Mouse (Mus musculus) T-helper 2 cell (primary cell): ENCODE results near the gene Lrpap1.

Source experiments
- in situ Hi-C: fragments of 300-600 bp; cut with MboI, MseI; formaldehyde crosslinking; loops from one replicate; pipeline ENCODE4 v1.15.1; 2025; ENCODE audit warnings: high pct_unique_total_duplicates

The Lrpap1 gene

DNA sequence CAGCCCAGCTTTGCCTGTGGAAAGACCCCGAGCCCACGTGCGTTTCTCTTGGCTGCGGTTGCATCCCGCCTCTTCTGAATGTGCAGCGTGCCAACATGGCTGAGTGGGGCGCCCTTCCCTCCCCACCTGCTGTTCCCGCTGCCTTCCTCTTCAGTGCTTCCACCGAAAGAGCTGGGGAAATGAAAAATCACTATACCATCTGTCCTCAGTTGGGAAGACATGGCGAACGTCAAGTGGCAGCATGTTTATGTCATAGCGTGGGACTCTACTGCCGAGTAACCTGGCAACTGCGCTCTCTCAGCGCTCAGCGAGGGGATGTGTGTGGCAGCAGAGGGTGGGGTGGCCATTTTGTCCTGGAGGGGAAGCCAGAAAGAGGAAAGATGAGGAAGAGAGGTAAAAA lies 23.6 kb upstream of the Lrpap1 start:
- in situ Hi-C loops = no loop called here

DNA sequence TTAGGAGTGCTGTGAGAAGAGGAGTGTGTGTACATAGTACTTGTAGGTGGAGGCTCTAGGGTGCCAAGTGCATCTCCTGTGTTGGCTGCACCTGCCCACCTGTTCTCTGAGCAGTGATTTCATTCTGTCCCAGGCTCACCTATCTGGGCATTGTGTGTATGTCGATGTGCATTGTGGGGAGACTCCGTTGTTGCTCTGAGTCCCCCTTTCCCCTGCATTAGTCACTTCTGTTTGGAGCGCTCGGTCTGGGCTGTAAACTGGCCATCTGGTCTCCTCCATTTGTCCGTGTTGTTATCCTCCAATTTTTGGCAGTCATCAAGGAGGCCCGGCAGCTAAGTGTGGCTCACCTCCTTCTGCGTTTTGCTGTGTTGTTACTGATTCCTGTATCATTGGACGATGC lies 14.5 kb upstream of the Lrpap1 start:
- in situ Hi-C loops = no loop called here

DNA sequence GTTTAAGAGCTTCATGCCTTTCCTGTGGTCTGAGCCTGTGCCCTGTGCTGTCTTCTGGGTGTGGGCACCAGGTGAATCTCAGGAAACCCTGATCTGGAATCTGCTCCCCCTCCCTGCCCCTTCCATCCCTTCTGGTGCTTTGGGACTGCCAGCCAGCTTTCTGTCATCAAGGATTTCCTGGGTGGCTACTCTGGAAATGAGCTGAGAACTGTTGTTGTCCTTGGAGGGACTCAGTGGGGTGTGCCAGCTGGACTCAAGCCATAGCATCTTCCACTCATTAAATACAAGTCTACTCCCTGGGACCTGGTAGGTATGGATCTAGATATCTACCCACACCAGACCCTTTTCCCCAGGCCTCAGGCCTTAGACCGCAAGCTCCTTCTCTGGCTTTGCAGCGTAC lies 12.9 kb upstream of the Lrpap1 start:
- in situ Hi-C loops = no loop called here

GRCm38 (mm10) chr5:35117633-35118032 lies 12.1 kb upstream of the Lrpap1 start:
- in situ Hi-C loops = no loop called here

DNA sequence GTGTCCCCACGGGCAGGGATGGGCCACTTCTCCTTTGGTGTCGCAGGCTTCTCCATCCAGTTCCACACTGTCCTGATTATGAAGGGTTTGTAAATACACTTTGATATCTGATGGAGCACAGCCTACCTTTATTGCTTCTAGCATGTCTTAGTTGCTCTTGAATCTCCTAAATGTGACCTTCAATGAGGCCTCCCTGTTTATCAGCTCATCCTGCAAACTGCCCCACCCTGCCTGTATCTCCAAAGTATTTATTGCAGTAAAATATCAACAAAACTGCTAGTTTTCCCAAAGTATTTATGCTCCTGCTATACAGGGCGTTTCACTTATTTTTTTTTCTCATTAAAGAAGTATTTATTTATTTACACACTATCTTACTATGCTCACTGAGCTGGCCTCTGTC lies 10.4 kb upstream of the Lrpap1 start:
- in situ Hi-C loops = no loop called here

- in situ Hi-C loops = no loop called here
These were observed 6.9 kb upstream of the Lrpap1 start for GRCm38 (mm10) chr5:35112444-35112843.

- in situ Hi-C loops = no loop called here
These were observed 344 bp upstream of the Lrpap1 start for GRCm38 (mm10) chr5:35105922-35106298.

DNA sequence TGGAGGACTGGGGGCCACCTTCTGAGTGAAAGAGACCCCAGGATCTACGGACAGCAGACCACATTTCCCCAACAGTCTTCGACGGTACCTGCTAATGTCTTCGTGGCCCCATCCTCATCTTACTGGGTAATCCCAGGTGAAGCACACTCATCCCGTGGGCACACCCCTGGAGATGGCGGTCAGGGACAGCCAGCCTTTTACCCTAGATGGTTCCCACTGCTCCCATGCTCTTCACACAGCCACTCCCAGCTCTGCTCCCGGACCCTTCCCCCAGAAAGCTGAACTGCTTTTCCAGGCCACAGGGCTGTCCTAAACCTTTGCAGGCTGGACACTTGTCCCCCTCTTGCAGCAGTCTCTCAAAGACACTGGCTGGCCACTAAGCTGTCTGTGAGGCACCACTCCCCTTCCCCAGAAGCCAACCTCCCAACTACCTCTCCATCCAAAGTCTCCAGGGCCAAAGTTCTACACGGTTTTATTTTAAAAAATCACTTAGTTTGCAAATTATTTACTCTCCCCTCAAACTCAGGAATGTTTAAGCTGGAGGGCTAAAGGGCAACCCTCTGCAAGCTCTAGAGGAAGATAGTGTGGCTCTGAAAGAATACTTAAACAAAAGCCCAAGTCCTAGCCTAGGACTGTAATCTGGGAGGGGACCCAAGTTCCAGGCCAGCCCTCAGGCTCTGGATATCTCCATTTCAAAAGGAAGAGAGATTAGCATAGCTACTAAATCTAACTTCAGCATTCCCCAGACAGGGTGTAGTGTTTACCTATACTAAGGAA lies 1.2 kb downstream of the Lrpap1 start:
- in situ Hi-C loops = no loop called here

DNA sequence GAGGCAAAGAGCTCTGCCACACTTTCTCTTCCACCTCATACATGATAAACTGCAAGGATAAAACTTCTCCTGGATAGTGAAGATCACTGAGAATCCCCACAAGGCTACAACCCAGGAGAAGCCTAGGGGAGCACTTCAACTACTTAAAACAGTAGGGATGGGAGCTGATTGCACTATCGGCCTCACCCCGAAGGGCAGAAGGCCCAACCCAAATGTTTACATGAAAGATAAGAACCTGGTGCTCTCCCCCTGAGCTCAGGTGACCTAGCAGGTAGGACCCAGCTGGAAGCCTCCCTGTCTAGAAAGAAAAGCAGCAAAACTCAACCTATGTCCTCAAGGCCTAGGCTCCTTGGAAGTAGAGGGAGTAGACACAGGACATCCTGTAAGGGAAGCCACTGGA lies 2.0 kb downstream of the Lrpap1 start:
- in situ Hi-C loops = no loop called here

DNA sequence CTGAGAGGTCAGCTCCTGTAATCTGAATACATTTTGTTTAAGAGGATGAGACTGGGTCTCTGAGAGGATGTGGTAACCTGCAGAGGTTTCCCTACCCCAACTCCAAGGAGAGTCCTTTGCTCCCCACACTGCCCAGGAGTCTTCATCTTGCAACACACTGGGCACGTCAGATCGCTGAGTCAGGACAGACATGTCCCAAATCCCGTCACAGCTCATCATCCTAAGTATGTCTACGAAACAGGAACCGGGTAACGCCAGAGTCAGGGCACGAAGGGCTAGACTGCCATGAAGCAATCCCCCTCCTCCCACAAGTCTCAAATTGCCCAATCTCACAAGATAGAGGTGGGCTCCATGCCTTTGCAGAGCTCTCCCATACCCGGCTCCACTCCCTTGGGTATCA lies 2.5 kb downstream of the Lrpap1 start:
- in situ Hi-C loops = no loop called here

GRCm38 (mm10) chr5:35091636-35092035 lies 13.9 kb downstream of the Lrpap1 start:
- in situ Hi-C loops = no loop called here

- in situ Hi-C loops = no loop called here
These were observed 16.0 kb downstream of the Lrpap1 start for GRCm38 (mm10) chr5:35089614-35089963.

- in situ Hi-C loops = no loop called here
These were observed 16.6 kb downstream of the Lrpap1 start for GRCm38 (mm10) chr5:35088785-35089613.

- in situ Hi-C loops = no loop called here
These were observed 20.7 kb downstream of the Lrpap1 start for GRCm38 (mm10) chr5:35084913-35085312.

GRCm38 (mm10) chr5:35079101-35079500 lies 26.5 kb downstream of the Lrpap1 start:
- in situ Hi-C loops = no loop called here

DNA sequence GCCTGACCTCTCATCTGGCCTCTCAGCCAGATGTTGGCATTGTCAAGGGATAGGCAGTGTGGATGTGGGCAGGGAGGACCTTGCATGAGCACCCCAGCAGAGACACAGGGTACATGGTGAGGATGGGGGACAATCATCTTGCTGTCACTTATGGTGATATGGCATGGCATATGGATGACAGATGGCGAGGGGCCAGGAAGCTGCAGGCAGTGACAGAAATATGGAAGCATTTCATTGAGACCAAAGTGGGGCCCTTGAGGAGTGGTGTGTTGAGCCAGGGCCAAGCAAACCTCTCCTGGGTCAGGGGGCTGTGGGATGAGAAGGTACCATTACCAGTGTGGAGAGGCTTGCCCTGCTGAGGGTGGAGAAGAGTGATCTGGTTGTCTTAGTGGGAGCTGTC lies 29.2 kb downstream of the Lrpap1 start:
- in situ Hi-C loops = no loop called here

GRCm38 (mm10) chr5:35073992-35074391 lies 31.6 kb downstream of the Lrpap1 start:
- in situ Hi-C loops = loop anchor here (5.0 kb wide), 1 partner anchor 78 kb away; no protein-coding TSS in a partner anchor

- in situ Hi-C loops = loop anchor here (5.0 kb wide), 1 partner anchor 79 kb away; no protein-coding TSS in a partner anchor
These were observed 32.3 kb downstream of the Lrpap1 start for GRCm38 (mm10) chr5:35073235-35073634.

GRCm38 (mm10) chr5:35071855-35072254 lies 33.7 kb downstream of the Lrpap1 start:
- in situ Hi-C loops = loop anchor here (5.0 kb wide), 1 partner anchor 80 kb away; no protein-coding TSS in a partner anchor

DNA sequence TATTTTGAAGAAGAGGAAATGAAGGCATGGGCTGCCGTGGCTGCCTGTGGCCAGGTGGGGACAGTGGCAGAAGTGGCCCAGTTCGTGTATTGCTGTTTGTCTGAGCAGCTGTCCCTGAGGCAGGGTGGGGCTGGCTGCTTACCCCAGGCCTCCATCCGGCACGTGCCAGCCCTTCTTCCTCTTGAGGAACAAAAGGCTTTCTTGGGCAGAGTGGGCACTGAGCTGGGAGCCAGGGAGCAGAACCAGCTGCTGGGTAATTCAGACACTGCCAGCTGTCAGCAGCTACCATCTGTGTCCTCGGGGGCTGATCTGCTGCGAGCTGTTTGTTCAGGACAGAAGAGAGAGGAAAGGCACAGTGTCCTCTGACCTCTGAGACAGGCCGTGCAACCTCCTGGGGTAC lies 34.6 kb downstream of the Lrpap1 start:
- in situ Hi-C loops = loop anchor here (5.0 kb wide), 1 partner anchor 81 kb away; no protein-coding TSS in a partner anchor

GRCm38 (mm10) chr5:35070314-35070713 lies 35.3 kb downstream of the Lrpap1 start:
- in situ Hi-C loops = loop anchor here (5.0 kb wide), 1 partner anchor 82 kb away; no protein-coding TSS in a partner anchor

DNA sequence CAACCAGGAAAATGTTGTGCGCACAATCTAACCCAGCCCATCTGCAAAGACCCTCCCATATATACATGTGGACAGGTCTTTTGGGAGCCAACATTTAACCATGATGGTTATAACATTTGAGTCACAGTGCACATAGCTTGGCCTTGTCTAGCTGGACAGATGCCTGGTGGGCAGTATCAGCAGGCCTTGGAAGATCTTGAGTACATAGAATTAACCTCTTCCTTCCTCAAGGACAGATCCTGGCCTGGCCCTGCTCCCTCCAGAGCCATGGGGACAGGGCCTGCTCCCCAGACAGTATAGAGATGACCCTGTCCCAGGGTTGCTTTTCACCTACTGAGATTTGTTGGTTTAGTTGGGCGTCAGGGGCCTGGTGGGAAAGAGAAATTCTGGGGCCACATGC lies 35.7 kb downstream of the Lrpap1 start:
- in situ Hi-C loops = loop anchor here (5.0 kb wide), 1 partner anchor 82 kb away; no protein-coding TSS in a partner anchor

DNA sequence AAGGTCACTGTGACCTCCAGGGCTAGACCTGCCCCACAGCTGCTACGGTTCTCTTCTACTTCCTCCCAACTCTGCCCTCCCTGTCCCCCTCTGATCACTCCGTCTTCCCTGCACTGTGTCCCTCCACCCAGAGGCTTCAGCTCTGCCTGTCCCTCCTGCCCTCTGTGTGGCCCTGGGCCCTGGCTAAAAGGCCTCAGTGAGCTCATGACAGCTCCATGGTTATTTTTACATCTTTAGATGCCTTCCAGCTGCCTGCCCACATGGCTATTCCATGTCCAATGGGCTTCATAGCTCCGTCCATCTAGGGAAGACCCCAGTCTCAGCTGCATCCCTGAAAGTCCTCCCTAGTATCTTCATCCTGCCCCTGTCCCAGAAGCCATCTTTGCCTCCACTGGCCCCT lies 45.5 kb downstream of the Lrpap1 start:
- in situ Hi-C loops = no loop called here
